Comparison of ENCODE assay signal across 8 mouse cellular contexts in genomic region chr13:89539205-89539886, GRCm38 (mm10). TPM values are rescaled to one million over a fixed set of nuclear protein-coding genes. Genes with fewer than 3 reads are reported as not detected.
DNase-seq lines count a peak whose midpoint lies in the region; ATAC-seq and TF ChIP-seq lines count a peak whose summit lies in the region.

Gene Hapln1, plus strand, starts transcription at chr13:89539796.

- TF ChIP-seq CTCF in lung, postnatal 0 days (IDR thresholded peaks at IDR 0.05), result peak; percentile 67

- peak within 1 kb of the TSS; percentile 56 for H3K4me2 ChIP-seq in lung, postnatal 0 days (replicated peaks; ENCODE audit: low read depth, low read length)

- no peaks in the 10 kb centered on the region for H3K9me3 ChIP-seq in lung, postnatal 0 days (ENCODE audit: low read length)

- no peak within 1 kb of the TSS for H3K27ac ChIP-seq in lung, postnatal 0 days (ENCODE audit: low read length)

- DNase-seq in left cerebral cortex, adult 18-20 months (ENCODE audit: low spot score in 2 of 2), result peak; percentile 50 to 54
- DNase-seq in left cerebral cortex, adult 11 months (ENCODE audit: low spot score), result no peak
- DNase-seq in embryo, embryonic 11.5 days (ENCODE audit: low read depth, low spot score), result peak; percentile 36
- peak; percentile 30 for DNase-seq in heart, postnatal 4 days
- peak; percentile 40 for DNase-seq in layer of hippocampus, adult 9-11 months
- DNase-seq in lung, postnatal 0 days (ENCODE audit: low spot score), result peak; percentile 58
- peak; percentile 64 for DNase-seq in retina, postnatal 1 day
- DNase-seq in urinary bladder, adult 2 months (ENCODE audit: low spot score), result no peak

- WGBS in lung, postnatal 0 days, result under 1% methylated on average over 28 of the region's 29 CpGs

- no peak for TF ChIP-seq EP300 in lung, postnatal 0 days (IDR thresholded peaks at IDR 0.05)

- peak within 1 kb of the TSS; percentile 31 for H3K4me3 ChIP-seq in lung, postnatal 0 days (ENCODE audit: low read depth, low read length)

- H3K4me1 ChIP-seq in lung, postnatal 0 days (ENCODE audit: insufficient read depth, low read depth, low read length), result no peaks in the 10 kb centered on the region

- ATAC-seq in lung, postnatal 0 days, result peak; percentile 82

- H3K36me3 ChIP-seq in lung, postnatal 0 days (ENCODE audit: insufficient read depth, low read length), result no peaks in the 10 kb centered on the region

- H3K9ac ChIP-seq in lung, postnatal 0 days (replicated peaks; ENCODE audit: low read depth), result no peak within 1 kb of the TSS

- H3K27me3 ChIP-seq in lung, postnatal 0 days (replicated peaks; ENCODE audit: insufficient read depth, low read length), result no peaks in the 10 kb centered on the region

RNA-seq across cellular contexts. Expression of gene Hapln1, which starts in this region (rescaled TPM):
- total RNA-seq in left cerebral cortex, adult 18-20 months (2021), result 10 to 100 TPM; 18.6 to 20.5 TPM
- 1 to 10 TPM in 1 of 2 experiments, under 1 TPM in 1; 0.81 to 1.8 TPM for total RNA-seq in heart, postnatal 4 days (2021)
- polyA plus RNA-seq in lung, postnatal 0 days (2015; fragmentation: Nextera tagmentation; extraction: Ambion mirVana), result 6.4 and 7.3 TPM in 2 replicates
- polyA plus RNA-seq in urinary bladder, adult 2 months (2012; rRNA removed), result 1.1 and 1.2 TPM in 2 replicates

Comparison
In these comparisons a context has a peak if more than half of its experiments do, and no peak if none do; other contexts are left out.
1. RNA of gene Hapln1 (total RNA-seq): 18.6 to 20.5 TPM in left cerebral cortex, adult 18-20 months; 0.81 to 1.8 TPM in heart, postnatal 4 days; every median in the first group is over 4 times any median in the second.
2. DNase-seq: peak in left cerebral cortex, adult 18-20 months (2 of 2), embryo, embryonic 11.5 days (single experiment), heart, postnatal 4 days (single experiment), layer of hippocampus, adult 9-11 months (single experiment), lung, postnatal 0 days (single experiment) and retina, postnatal 1 day (single experiment); none in left cerebral cortex, adult 11 months (single experiment) and urinary bladder, adult 2 months (single experiment).